Mouse (Mus musculus): Measurements from ENCODE around the gene Rnaset2a.
"Not testable (repeated sequence)": the region's sequence is repeated elsewhere in the genome, so short reads cannot be mapped to it uniquely, and the experiment has no call there.

Rnaset2a gene

GRCm38 (mm10) chr17:8143802-8144673, 3.9 kb downstream of the Rnaset2a start:
- ATAC-seq (ENCODE audit: insufficient number of reproducible peaks, low FRiP score, low TSS enrichment) = not testable (repeated sequence)

- not testable (repeated sequence) for ATAC-seq (ENCODE audit: insufficient number of reproducible peaks, low FRiP score, low TSS enrichment)
Measured at GRCm38 (mm10) chr17:8140210-8140609, 7.7 kb downstream of the Rnaset2a start.

DNA sequence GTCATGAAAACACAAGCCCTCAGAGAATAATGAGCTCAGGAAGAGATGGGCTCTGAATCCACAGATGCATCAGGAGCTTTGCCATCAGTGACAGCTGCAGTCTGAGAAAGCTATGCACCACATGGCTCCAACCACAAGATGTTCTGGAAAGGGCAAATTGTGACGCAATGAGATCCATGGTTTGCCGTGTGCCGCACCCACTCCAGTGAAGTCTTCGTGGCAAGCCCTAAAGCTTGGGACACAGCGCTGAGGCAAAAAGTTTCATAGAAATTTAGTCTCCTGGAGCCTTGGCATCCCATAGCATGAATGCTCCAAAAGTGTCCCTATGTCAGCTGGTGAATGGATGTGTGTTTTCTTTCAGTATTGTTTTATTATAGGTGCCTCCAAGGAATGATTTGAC, 9.8 kb downstream of the Rnaset2a start:
- not testable (repeated sequence) for ATAC-seq (ENCODE audit: insufficient number of reproducible peaks, low FRiP score, low TSS enrichment)

- ATAC-seq (ENCODE audit: insufficient number of reproducible peaks, low FRiP score, low TSS enrichment) = peak; percentile 39; the same call in 1 of the 2 replicates
Measured at GRCm38 (mm10) chr17:8130849-8131248, 17.0 kb downstream of the Rnaset2a start.

GRCm38 (mm10) chr17:8129578-8129977, 18.3 kb downstream of the Rnaset2a start:
- not testable (repeated sequence) for ATAC-seq (ENCODE audit: insufficient number of reproducible peaks, low FRiP score, low TSS enrichment)

DNA sequence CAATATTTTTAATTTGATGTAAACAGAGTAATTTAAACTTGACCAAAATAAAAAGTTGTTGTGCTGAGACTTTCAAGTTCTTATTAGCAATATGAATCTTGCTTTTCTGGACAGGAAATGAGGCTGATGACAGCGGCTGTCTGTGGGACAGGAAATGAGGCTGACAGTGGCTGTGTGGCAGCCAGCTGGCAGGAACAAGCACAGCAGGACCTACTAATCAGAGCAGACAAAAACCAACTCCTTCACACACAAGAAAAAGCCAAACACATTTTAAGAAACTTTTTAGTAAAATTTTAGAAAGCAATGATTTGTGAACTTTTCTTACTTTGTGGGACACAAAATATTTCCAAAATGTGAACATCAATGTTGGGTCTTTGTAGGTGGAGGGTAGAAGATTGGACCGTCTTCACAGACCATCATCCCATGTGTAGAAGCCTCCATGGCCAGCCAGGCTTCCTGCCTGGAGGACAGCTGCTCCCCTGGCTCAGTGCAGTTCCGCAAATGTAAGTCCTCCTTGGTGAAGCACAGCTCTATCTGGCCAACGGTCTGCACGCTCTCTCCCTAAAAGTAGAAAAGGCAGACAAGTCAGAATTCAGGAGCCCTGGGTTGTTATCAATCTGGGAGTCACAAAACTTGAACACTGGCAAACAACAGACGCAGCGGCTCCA, 19.4 kb downstream of the Rnaset2a start:
- ATAC-seq (ENCODE audit: insufficient number of reproducible peaks, low FRiP score, low TSS enrichment) = peak; percentile 89

DNA sequence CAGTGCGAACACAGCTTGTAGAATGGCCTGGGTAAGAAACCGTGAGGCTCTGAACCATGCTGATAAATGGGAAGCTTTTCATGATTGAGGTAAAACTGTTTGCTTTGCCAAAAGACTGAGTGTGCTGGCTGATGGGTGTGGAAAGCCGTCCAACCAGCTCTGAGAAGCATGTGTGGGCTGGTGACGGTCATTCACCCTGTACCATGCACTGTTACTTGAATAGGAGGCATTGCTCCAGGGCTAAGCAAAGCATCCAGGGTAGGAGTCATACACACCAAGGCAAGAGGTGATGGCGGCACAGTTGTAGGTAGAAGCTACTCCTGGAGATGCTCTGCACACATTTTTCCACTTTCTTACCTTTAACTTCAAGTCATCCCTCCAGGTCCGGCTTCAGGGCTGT, 23.3 kb downstream of the Rnaset2a start:
- peak; percentile 41; the same call in 1 of the 2 replicates for ATAC-seq (ENCODE audit: insufficient number of reproducible peaks, low FRiP score, low TSS enrichment)

DNA sequence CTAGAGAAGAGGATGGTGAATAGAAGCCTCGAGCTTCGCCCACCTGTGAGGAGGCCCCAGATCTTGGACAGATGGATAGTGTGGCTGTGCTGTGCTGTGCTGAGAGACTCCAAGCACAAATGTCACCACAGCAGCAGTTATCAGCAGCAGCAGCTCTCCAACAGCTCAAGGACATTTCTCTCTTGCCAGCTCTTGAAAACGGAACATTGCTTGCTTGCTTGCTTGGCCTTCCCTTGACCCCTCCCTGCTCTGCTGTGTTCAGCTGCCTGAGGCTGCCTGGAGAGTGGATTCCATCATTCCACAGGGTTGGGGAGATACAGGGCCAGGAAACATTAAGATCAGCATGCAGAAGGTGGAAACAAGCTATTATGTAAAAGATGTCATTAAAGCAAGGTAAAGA, 24.9 kb downstream of the Rnaset2a start:
- not testable (repeated sequence) for ATAC-seq (ENCODE audit: insufficient number of reproducible peaks, low FRiP score, low TSS enrichment)

- not testable (repeated sequence) for ATAC-seq (ENCODE audit: insufficient number of reproducible peaks, low FRiP score, low TSS enrichment)
Measured at GRCm38 (mm10) chr17:8116928-8117327, 31.0 kb downstream of the Rnaset2a start.

- not testable (repeated sequence) for ATAC-seq (ENCODE audit: insufficient number of reproducible peaks, low FRiP score, low TSS enrichment)
Measured at GRCm38 (mm10) chr17:8116378-8116777, 31.5 kb downstream of the Rnaset2a start.

- not testable (repeated sequence) for ATAC-seq (ENCODE audit: insufficient number of reproducible peaks, low FRiP score, low TSS enrichment)
Measured at GRCm38 (mm10) chr17:8112199-8112598, 35.7 kb downstream of the Rnaset2a start.

GRCm38 (mm10) chr17:8101297-8101609, 46.6 kb downstream of the Rnaset2a start:
- ATAC-seq (ENCODE audit: insufficient number of reproducible peaks, low FRiP score, low TSS enrichment) = not testable (repeated sequence)

GRCm38 (mm10) chr17:8100405-8101296, 47.2 kb downstream of the Rnaset2a start:
- not testable (repeated sequence) for ATAC-seq (ENCODE audit: insufficient number of reproducible peaks, low FRiP score, low TSS enrichment)

GRCm38 (mm10) chr17:8096199-8096598, 51.7 kb downstream of the Rnaset2a start:
- not testable (repeated sequence) for ATAC-seq (ENCODE audit: insufficient number of reproducible peaks, low FRiP score, low TSS enrichment)

GRCm38 (mm10) chr17:8095653-8096052, 52.2 kb downstream of the Rnaset2a start:
- ATAC-seq (ENCODE audit: insufficient number of reproducible peaks, low FRiP score, low TSS enrichment) = not testable (repeated sequence)

DNA sequence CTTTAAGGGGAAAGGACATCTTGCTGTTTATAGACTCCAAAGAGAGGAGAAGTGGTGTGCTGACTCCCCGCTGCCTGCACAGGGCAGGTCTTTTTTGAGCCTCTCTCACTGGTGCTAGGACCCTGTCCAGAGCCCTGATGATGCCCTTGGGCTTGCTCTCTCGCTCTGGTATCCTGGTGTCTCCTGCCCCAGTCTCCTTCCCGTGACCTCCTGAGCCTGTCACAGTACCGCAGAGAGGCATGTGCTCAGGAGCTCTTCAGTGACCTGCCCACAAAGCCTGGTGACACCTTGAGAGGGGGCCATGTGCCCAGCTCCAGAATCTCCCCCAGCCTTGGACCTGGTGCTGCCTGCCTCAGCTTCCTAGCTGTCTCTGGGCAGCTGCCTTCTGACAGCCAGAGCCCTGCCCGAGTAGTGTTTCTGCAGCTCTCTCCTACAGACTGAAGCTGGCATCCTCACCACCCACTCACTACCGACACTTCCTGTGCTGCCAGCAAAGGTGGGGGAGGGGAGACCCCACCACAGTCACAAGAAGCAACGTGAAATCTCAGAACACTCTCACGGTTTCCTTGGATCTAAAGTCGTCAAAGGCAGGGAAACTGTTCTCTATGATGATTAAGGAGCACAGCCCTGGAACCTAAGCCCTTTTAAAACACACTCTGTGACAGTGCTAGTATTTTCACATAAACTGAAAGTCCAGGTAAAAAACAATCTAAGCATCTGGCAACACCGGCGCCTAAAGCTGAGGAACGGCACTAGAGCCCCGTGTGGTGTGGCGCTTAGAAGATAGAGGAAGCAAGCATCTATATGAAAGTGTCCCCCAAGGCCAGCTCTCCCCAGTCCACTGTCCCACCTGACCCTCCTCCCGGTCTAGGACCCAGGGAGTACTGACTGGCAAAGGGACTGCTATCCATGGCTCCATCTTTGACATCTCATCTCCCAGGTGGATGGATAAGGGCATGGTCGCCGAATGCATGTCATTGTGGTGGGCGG, 55.1 kb downstream of the Rnaset2a start:
- not testable (repeated sequence) for ATAC-seq (ENCODE audit: insufficient number of reproducible peaks, low FRiP score, low TSS enrichment)

GRCm38 (mm10) chr17:8091320-8091719, 56.6 kb downstream of the Rnaset2a start:
- not testable (repeated sequence) for ATAC-seq (ENCODE audit: insufficient number of reproducible peaks, low FRiP score, low TSS enrichment)

- not testable (repeated sequence) for ATAC-seq (ENCODE audit: insufficient number of reproducible peaks, low FRiP score, low TSS enrichment)
Measured at GRCm38 (mm10) chr17:8069847-8070246, 78.0 kb downstream of the Rnaset2a start.
